Mouse (Mus musculus) heart, postnatal 0 days (tissue): Measurements from ENCODE around the gene Trappc2l.

Experiments
- CTCF ChIP-seq: IDR thresholded peaks from 2 replicates; pipeline ENCODE4 v1.5.1; 2016; ENCODE audit warnings: antibody characterized with exemption, control low read depth, low read depth
- EP300 ChIP-seq: IDR thresholded peaks from 2 replicates; pipeline ENCODE4 v1.6.1; 2016; ENCODE audit warnings: antibody characterized with exemption, low read depth

- TF ChIP-seq CTCF = no peak
- no peak for TF ChIP-seq EP300
Measured at GRCm38 (mm10) chr8:122620446-122620845, 9.0 kb downstream of the Trappc2l start.
